Mouse (Mus musculus) CH12.LX (cell line): ENCODE measurements around the gene Ccnl2. TPM values are rescaled to one million over a fixed set of nuclear protein-coding genes. Genes with fewer than 3 reads are reported as not detected.

ENCODE experiments used
- DNase-seq: peaks from one replicate; pipeline ENCODE4 v3.0.0-alpha.2; 2013; ENCODE audit errors: extremely low read depth
- H3K27ac ChIP-seq: 2 replicates; pipeline ENCODE4 v1.5.1; 2012; ENCODE audit warnings: low read depth, mild to moderate bottlenecking, control low read depth, moderate library complexity; ENCODE audit not compliant: insufficient read depth
- H3K27me3 ChIP-seq: replicated peaks from 2 replicates; pipeline ENCODE3; 2012; ENCODE audit warnings: inconsistent platforms
- H3K36me3 ChIP-seq, 2 experiments: replicated peaks in 1 of 2; 2 replicates each; pipeline versions ENCODE3 to v1.6.1; 2012; ENCODE audit warnings: inconsistent platforms in 1 of 2, low read length in 1 of 2, mild to moderate bottlenecking in 1 of 2, mixed read lengths in 1 of 2, moderate library complexity in 1 of 2; ENCODE audit not compliant: control insufficient read depth in 1 of 2, insufficient read depth in 1 of 2
- H3K4me1 ChIP-seq, 2 experiments: 2 replicates each; pipeline ENCODE4 v1.6.1; 2012; ENCODE audit warnings: inconsistent platforms in 1 of 2, moderate library complexity in 1 of 2; ENCODE audit not compliant: insufficient read depth in 2 of 2, control insufficient read depth in 1 of 2
- H3K4me2 ChIP-seq: 2 replicates; pipeline ENCODE4 v1.6.1; 2012; ENCODE audit warnings: low read depth, mild to moderate bottlenecking, control low read depth; ENCODE audit not compliant: poor library complexity, insufficient read depth, severe bottlenecking
- H3K4me3 ChIP-seq, 3 experiments: fragments of 150-350 bp in 1 of 3; sonication (generic) in 1 of 3; replicated peaks in 1 of 3; 2 replicates each; pipeline versions ENCODE3 to v1.5.1; 2011 to 2012; ENCODE audit warnings: low read depth in 2 of 3, low read length in 2 of 3, mild to moderate bottlenecking in 2 of 3, moderate library complexity in 2 of 3, control low read depth in 1 of 3, improper control_type of control experiment in 1 of 3, inconsistent platforms in 1 of 3, mixed read lengths in 1 of 3; ENCODE audit not compliant: poor library complexity in 1 of 3
- H3K79me2 ChIP-seq: replicated peaks from 2 replicates; pipeline ENCODE4 v1.6.1; 2012; ENCODE audit warnings: mild to moderate bottlenecking, moderate library complexity; ENCODE audit not compliant: control insufficient read depth, poor library complexity, insufficient read depth, severe bottlenecking; ENCODE audit errors: extremely low read depth
- H3K9ac ChIP-seq: 2 replicates; pipeline ENCODE4 v1.6.1; 2012; ENCODE audit warnings: low read depth, mild to moderate bottlenecking, control low read depth, moderate library complexity; ENCODE audit not compliant: insufficient read depth
- H3K9me3 ChIP-seq: replicated peaks from 2 replicates; pipeline ENCODE3; 2012; ENCODE audit warnings: low read length, inconsistent platforms, mixed read lengths
- CTCF ChIP-seq, 2 experiments: IDR thresholded peaks in 1 of 2; conservative IDR thresholded peaks in 1 of 2; 2 replicates each; pipeline ENCODE4 v1.5.1; 2011 to 2012; ENCODE audit warnings: low read depth in 2 of 2, low read length in 2 of 2, improper control_type of control experiment in 1 of 2, inconsistent platforms in 1 of 2, mild to moderate bottlenecking in 1 of 2, moderate library complexity in 1 of 2
- ELF1 ChIP-seq: IDR thresholded peaks from 2 replicates; pipeline ENCODE4 v1.6.1; 2014; ENCODE audit warnings: low read depth, mild to moderate bottlenecking, inconsistent platforms, low read length, improper control_type of control experiment
- ETS1 ChIP-seq: conservative IDR thresholded peaks from 2 replicates; pipeline ENCODE4 v1.6.1; 2012; ENCODE audit warnings: low read depth, mild to moderate bottlenecking, inconsistent platforms, low read length, improper control_type of control experiment, moderate library complexity
- JUN ChIP-seq: IDR thresholded peaks from 2 replicates; pipeline ENCODE4 v1.6.1; 2011; ENCODE audit warnings: low read depth, mild to moderate bottlenecking, low read length, improper control_type of control experiment, moderate library complexity; ENCODE audit not compliant: insufficient read depth
- JUND ChIP-seq: conservative IDR thresholded peaks from 2 replicates; pipeline ENCODE4 v1.6.1; 2011; ENCODE audit warnings: low read depth, low read length, improper control_type of control experiment
- MAFK ChIP-seq: IDR thresholded peaks from 2 replicates; pipeline ENCODE4 v1.6.1; 2011; ENCODE audit warnings: low read length, improper control_type of control experiment; ENCODE audit not compliant: insufficient replicate concordance
- MAX ChIP-seq: IDR thresholded peaks from 2 replicates; pipeline ENCODE4 v1.6.1; 2011; ENCODE audit warnings: low read length, improper control_type of control experiment
- MEF2A ChIP-seq: IDR thresholded peaks from 2 replicates; pipeline ENCODE4 v1.6.1; 2014; ENCODE audit warnings: low read depth, mild to moderate bottlenecking, inconsistent platforms, low read length, improper control_type of control experiment, borderline replicate concordance
- MXI1 ChIP-seq: IDR thresholded peaks from 2 replicates; pipeline ENCODE4 v1.6.1; 2011; ENCODE audit warnings: mild to moderate bottlenecking, low read depth, low read length, improper control_type of control experiment
- MYC ChIP-seq: IDR thresholded peaks from 2 replicates; pipeline ENCODE4 v1.6.1; 2011; ENCODE audit warnings: low read depth, mild to moderate bottlenecking, improper control_type of control experiment, low read length
- NELFE ChIP-seq: IDR thresholded peaks from 2 replicates; pipeline ENCODE4 v1.6.1; 2011; ENCODE audit warnings: low read depth, low read length, improper control_type of control experiment
- NRF1 ChIP-seq: IDR thresholded peaks from 2 replicates; pipeline ENCODE4 v1.6.1; 2014; ENCODE audit warnings: low read depth, mild to moderate bottlenecking, inconsistent platforms, low read length, improper control_type of control experiment, moderate library complexity
- POLR2A ChIP-seq: IDR thresholded peaks from 2 replicates; pipeline ENCODE4 v1.6.1; 2011; ENCODE audit warnings: low read depth, mild to moderate bottlenecking, improper control_type of control experiment, low read length
- POLR2AphosphoS2 ChIP-seq: IDR thresholded peaks from 2 replicates; pipeline ENCODE4 v1.6.1; 2011; ENCODE audit warnings: low read depth, low read length, improper control_type of control experiment
- RAD21 ChIP-seq: IDR thresholded peaks from 2 replicates; pipeline ENCODE4 v1.6.1; 2011; ENCODE audit warnings: low read depth, mild to moderate bottlenecking, low read length, improper control_type of control experiment, moderate library complexity
- SIN3A ChIP-seq: IDR thresholded peaks from 2 replicates; pipeline ENCODE4 v1.6.1; 2012; ENCODE audit warnings: low read length, improper control_type of control experiment, inconsistent platforms
- SMC3 ChIP-seq: IDR thresholded peaks from 2 replicates; pipeline ENCODE4 v1.6.1; 2011; ENCODE audit warnings: low read depth, low read length, improper control_type of control experiment
- TBP ChIP-seq: conservative IDR thresholded peaks from 2 replicates; pipeline ENCODE4 v1.6.1; 2011; ENCODE audit warnings: low read depth, low read length, improper control_type of control experiment
- TCF12 ChIP-seq: IDR thresholded peaks from 2 replicates; pipeline ENCODE4 v1.6.1; 2014; ENCODE audit warnings: low read depth, mild to moderate bottlenecking, inconsistent platforms, low read length, improper control_type of control experiment
- USF2 ChIP-seq: conservative IDR thresholded peaks from 2 replicates; pipeline ENCODE4 v1.6.1; 2011; ENCODE audit warnings: low read depth, low read length, improper control_type of control experiment
- ZC3H11A ChIP-seq: IDR thresholded peaks from 2 replicates; pipeline ENCODE4 v1.6.1; 2012; ENCODE audit warnings: low read depth, mild to moderate bottlenecking, inconsistent platforms, low read length, improper control_type of control experiment
- ZKSCAN1 ChIP-seq: IDR thresholded peaks from 2 replicates; pipeline ENCODE4 v1.6.1; 2012; ENCODE audit warnings: low read depth, inconsistent platforms, low read length, improper control_type of control experiment, borderline replicate concordance
- ZMIZ1 ChIP-seq: IDR thresholded peaks from 2 replicates; pipeline ENCODE4 v1.6.1; 2012; ENCODE audit warnings: low read depth, mild to moderate bottlenecking, inconsistent platforms, low read length, improper control_type of control experiment
- ZNF384 ChIP-seq: IDR thresholded peaks from 2 replicates; pipeline ENCODE4 v1.6.1; 2012; ENCODE audit warnings: low read depth, low read length, improper control_type of control experiment, inconsistent platforms
- dilution Hi-C: fragments of 300-500 bp; cut with MboI; formaldehyde crosslinking; loops from 2 replicates; pipeline ENCODE4 v1.14.3; 2020; ENCODE audit warnings: low sequenced_read_pairs; ENCODE audit not compliant: extremely low pct_unique_long_range_greater_than_20kb, extremely low pct_ligation_motif_present
- in situ Hi-C: fragments of 300-500 bp; cut with MboI; formaldehyde crosslinking; loops from 3 replicates; pipeline ENCODE4 v1.14.3; 2019; ENCODE audit warnings: low sequenced_read_pairs, low pct_ligation_motif_present, low pct_unique_long_range_greater_than_20kb, mixed read lengths
- polyA plus RNA-seq: library from polyadenylated mRNA; unstranded; fragments of >175 nt; gene quantifications from 2 replicates; pipeline ENCODE4 v1.2.1, GENCODE M21; 2012; ENCODE audit warnings: low read depth; ENCODE audit not compliant: insufficient read length
- total RNA-seq, 2 experiments: library from RNA; depleted of rRNA; stranded (reverse); fragments of 300-350 nt in 1 of 2; fragments of >200 nt in 1 of 2; gene quantifications; 2 replicates each; pipeline ENCODE4 v1.2.3; 2012 to 2014

The Ccnl2 gene
- total and polyA plus RNA-seq, 3 experiments: 59.6 to 67.7 (median 63.7) TPM

- TF ChIP-seq MAX (peak; percentile 90), POLR2A (peak; percentile 82), JUN (no peak), CTCF (conservative IDR thresholded peaks at IDR 0.05 in 1 of 2, IDR thresholded peaks at IDR 0.05 in 1 of 2; ENCODE audit: low read depth in 2 of 2, low read length in 2 of 2) (peak; percentile 31 to 93; a peak in 3 of 4 replicates), USF2 (no peak), MYC (peak; percentile 93), ETS1 (no peak), ZNF384 (no peak), SIN3A (peak; percentile 71), TCF12 (peak; percentile 73), TBP (no peak), MAFK (no peak), ELF1 (peak; percentile 82), RAD21 (peak; percentile 75)
These were observed 42.3 kb upstream of the Ccnl2 start (continued) for GRCm38 (mm10) chr4:155769880-155770512.

GRCm38 (mm10) chr4:155770626-155771025 lies 41.7 kb upstream of the Ccnl2 start:
- dilution Hi-C loops (no loop called here), in situ Hi-C loops (no loop called here)
- Histone ChIP-seq H3K9ac (no peak overlapping the region), H3K79me2 (no peaks in the 10 kb centered on the region), H3K4me2 (no peak overlapping the region), H3K9me3 (no peaks in the 10 kb centered on the region), H3K4me1 (peaks cover 16 to 36% of the 10 kb centered on the region in 2 experiments), H3K27ac (no peak overlapping the region), H3K36me3 (no peaks in the 10 kb centered on the region), H3K4me3 (no peak overlapping the region), H3K27me3 (peaks cover 42% of the 10 kb centered on the region)
- TF ChIP-seq MAFK (no peak), MEF2A (no peak), POLR2AphosphoS2 (no peak), JUND (no peak), ZMIZ1 (no peak), ETS1 (no peak), NRF1 (no peak), MXI1 (no peak), SMC3 (no peak), ZC3H11A (no peak), NELFE (no peak), ZKSCAN1 (no peak), POLR2A (no peak), SIN3A (no peak)
- no peak for DNase-seq
